Mouse (Mus musculus): Measurements from ENCODE around the gene Spryd3. TPM values are rescaled to one million over a fixed set of nuclear protein-coding genes. Genes with fewer than 3 reads are reported as not detected.

Gene Spryd3
- polyA plus RNA-seq, 1 experiment from 2014 or later = 20.9 TPM

DNA sequence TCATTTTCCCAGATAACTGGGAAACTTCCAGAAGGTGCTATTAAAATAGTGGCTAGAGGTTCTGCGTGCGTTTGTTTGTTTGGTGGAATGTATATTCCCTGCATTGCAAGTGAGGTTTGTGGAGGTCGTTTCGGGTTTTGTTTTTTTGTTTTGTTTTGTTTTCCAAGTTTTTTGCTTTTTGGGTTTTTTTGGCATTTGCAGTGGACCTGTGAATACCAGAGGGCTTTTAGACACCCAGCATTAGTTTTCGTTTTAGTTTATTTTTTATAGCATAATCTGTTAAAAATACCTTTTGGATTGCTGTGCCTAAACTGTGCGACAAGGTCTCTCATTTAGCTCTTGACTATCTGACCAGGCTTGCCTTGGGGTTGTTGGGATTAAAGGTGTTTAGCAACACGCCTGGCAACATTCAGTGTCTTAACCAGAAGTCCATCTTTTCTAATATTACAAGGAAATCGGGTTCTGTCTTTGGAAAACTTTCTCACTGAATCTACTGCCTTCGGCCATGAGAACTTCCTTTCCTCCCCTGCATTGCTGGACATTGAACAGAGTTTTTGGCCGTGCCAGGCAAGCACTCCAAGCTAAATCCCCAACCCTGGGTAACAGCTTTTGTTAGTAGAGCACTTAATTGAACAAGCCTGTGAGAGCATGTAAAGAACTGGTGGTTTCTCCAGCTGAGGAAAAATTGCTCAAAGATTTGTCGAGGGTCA lies 61.0 kb downstream of the Spryd3 start:
- H3K4me3 ChIP-seq (ENCODE audit: low read depth, low read length) = peak overlapping the region; percentile 95
- H3K9ac ChIP-seq (ENCODE audit: low read length) = peak overlapping the region; percentile 96
- no peaks in the 10 kb centered on the region for H3K9me3 ChIP-seq (replicated peaks; ENCODE audit: control insufficient read depth, low read length)
- ATAC-seq = no peak
- H3K27me3 ChIP-seq (replicated peaks; ENCODE audit: control insufficient read depth, insufficient read depth, low read length) = no peaks in the 10 kb centered on the region
- peak overlapping the region; percentile 86 for H3K4me2 ChIP-seq (ENCODE audit: low read length)
- H3K4me1 ChIP-seq (ENCODE audit: control insufficient read depth, insufficient read depth, low read length) = peaks cover 13% of the 10 kb centered on the region
- H3K36me3 ChIP-seq (ENCODE audit: control insufficient read depth, insufficient read depth, low read length) = no peaks in the 10 kb centered on the region; the same call in 1 of the 2 replicates
- no peak overlapping the region for H3K27ac ChIP-seq (ENCODE audit: low read depth, low read length)
- 11% methylated on average over 11 of the region's 11 CpGs for WGBS
- no peak for DNase-seq (ENCODE audit: low spot score)

DNA sequence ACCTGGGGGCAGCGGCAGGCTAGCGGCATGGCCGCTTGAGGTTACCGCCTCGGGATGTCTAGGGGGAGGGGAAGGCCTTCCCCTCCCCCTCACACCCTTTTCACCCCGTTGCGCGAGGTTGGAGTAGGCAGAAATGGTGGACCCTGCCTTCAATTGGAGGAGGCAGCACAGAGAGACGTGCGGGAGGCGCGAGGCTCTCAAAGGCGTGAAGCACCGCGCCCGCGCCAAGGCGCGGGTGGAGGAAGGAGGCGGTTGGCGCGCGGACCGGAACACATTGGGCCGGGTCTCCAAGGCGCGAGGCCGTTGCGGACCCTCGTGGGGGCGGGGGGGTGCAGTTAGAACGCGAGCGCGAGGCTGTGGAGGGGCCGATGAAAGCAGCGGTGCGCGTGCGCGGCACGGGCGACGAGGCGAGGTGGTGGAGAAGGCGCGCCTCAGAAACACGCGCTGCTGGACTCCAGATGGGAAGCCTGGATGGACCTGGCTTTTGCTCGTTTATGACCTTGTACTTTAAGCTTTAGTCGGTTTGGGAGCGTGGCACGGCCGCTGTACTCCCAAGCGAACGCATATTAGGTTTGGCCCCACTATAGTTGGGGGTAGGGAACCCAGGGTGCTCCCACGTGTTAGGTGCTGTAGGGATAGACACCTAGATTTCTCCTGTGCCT lies 61.8 kb downstream of the Spryd3 start:
- peak overlapping the region; percentile 86 for H3K4me2 ChIP-seq (ENCODE audit: low read length)

DNA sequence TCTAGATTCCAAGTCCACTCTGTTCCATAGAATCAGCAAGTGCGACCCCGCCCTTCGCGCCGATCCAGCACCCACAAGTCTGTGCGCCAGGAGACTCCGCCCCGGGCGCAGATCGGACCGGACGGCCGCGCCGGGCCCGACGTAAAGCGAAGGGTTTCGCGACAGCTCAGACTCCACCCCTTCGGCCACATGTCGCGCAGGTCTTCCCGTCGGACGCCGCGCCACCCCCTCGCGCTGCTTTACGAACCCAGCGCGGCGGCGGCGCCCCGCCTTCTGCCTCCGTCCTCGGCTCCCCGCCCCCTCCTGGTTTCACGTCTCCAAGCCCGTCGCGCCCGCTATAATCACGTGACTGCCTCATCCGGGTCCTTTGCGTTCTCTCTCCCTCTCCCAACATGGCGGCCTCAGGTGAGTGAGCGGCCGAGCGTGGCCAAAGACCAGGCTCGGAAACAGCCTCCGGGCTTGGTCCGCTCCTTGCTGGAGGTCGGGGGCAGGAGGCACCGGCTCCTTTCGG lies 62.4 kb downstream of the Spryd3 start, which contains the start of gene Eif4b:
TSS of gene Eif4b (plus strand) at position 215 of the 511 bp plus-strand sequence.
- peaks cover 13% of the 10 kb centered on the region for H3K4me1 ChIP-seq (ENCODE audit: control insufficient read depth, insufficient read depth, low read length)
- H3K27ac ChIP-seq (ENCODE audit: low read depth, low read length) = peak within 1 kb of the TSS; percentile 96
- WGBS = under 1% methylated on average over 58 of the region's 58 CpGs
- ATAC-seq = peak; percentile 95
- DNase-seq (ENCODE audit: low spot score) = peak; percentile 99
- no peaks in the 10 kb centered on the region for H3K27me3 ChIP-seq (replicated peaks; ENCODE audit: control insufficient read depth, insufficient read depth, low read length)
- peak within 1 kb of the TSS; percentile 96 for H3K9ac ChIP-seq (ENCODE audit: low read length)
- H3K9me3 ChIP-seq (replicated peaks; ENCODE audit: control insufficient read depth, low read length) = no peaks in the 10 kb centered on the region
- H3K36me3 ChIP-seq (ENCODE audit: control insufficient read depth, insufficient read depth, low read length) = no peaks in the 10 kb centered on the region
- H3K4me3 ChIP-seq (ENCODE audit: low read depth, low read length) = peak within 1 kb of the TSS; percentile 95
- peak within 1 kb of the TSS; percentile 86 for H3K4me2 ChIP-seq (ENCODE audit: low read length)

More for the DNA sequence above, 61.8 kb downstream of the Spryd3 start:
- Histone ChIP-seq H3K9me3 (replicated peaks; ENCODE audit: control insufficient read depth, low read length) (no peaks in the 10 kb centered on the region), H3K27ac (ENCODE audit: low read depth, low read length) (peak overlapping the region; percentile 96), H3K9ac (ENCODE audit: low read length) (peak overlapping the region; percentile 96), H3K36me3 (ENCODE audit: control insufficient read depth, insufficient read depth, low read length) (no peaks in the 10 kb centered on the region; the same call in 1 of the 2 replicates), H3K4me1 (ENCODE audit: control insufficient read depth, insufficient read depth, low read length) (peaks cover 13% of the 10 kb centered on the region), H3K27me3 (replicated peaks; ENCODE audit: control insufficient read depth, insufficient read depth, low read length) (no peaks in the 10 kb centered on the region), H3K4me3 (ENCODE audit: low read depth, low read length) (peak overlapping the region; percentile 95)
- WGBS = under 1% methylated on average over 56 of the region's 57 CpGs
- ATAC-seq (peak; percentile 45), DNase-seq (ENCODE audit: low spot score) (peak; percentile 59)

DNA sequence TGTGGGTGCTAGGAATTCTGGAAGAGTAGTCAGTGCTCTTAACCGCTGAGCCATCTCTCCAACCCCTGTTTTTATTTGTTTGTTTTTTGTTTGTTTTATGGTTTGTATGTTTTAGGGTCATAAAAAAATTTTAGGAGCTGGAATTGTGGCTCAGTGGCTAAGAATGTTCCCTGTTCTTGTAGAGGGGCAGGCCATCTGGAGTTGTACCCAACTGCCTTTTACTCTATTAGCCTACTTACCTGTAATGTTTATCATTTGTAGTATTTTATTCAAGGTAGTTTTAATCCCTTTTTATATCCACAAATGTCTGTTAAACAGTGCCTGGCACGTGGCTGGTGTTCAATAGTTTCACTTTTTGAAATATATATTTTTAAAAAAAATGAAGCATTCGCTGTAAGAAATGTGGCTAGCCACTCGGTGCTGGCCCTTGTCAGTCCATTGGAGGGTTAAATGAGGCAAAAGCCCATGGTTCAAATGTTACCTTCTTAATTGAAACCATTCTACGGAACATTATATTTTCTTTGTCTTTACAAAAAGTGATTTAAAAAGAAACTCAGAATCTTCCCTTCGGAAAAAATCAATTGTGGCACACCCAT lies 63.0 kb downstream of the Spryd3 start:
- peak overlapping the region; percentile 95 for H3K4me3 ChIP-seq (ENCODE audit: low read depth, low read length)
- H3K4me2 ChIP-seq (ENCODE audit: low read length) = peak overlapping the region; percentile 53
- H3K4me1 ChIP-seq (ENCODE audit: control insufficient read depth, insufficient read depth, low read length) = peaks cover 13% of the 10 kb centered on the region
- WGBS = 15% methylated on average over 6 of the region's 6 CpGs
- no peaks in the 10 kb centered on the region for H3K27me3 ChIP-seq (replicated peaks; ENCODE audit: control insufficient read depth, insufficient read depth, low read length)
- peak; percentile 42 for ATAC-seq
- peak overlapping the region; percentile 96; the same call in 1 of the 2 replicates for H3K27ac ChIP-seq (ENCODE audit: low read depth, low read length)
- H3K9ac ChIP-seq (ENCODE audit: low read length) = peak overlapping the region; percentile 96
- H3K9me3 ChIP-seq (replicated peaks; ENCODE audit: control insufficient read depth, low read length) = no peaks in the 10 kb centered on the region
- H3K36me3 ChIP-seq (ENCODE audit: control insufficient read depth, insufficient read depth, low read length) = no peaks in the 10 kb centered on the region
- DNase-seq (ENCODE audit: low spot score) = no peak

DNA sequence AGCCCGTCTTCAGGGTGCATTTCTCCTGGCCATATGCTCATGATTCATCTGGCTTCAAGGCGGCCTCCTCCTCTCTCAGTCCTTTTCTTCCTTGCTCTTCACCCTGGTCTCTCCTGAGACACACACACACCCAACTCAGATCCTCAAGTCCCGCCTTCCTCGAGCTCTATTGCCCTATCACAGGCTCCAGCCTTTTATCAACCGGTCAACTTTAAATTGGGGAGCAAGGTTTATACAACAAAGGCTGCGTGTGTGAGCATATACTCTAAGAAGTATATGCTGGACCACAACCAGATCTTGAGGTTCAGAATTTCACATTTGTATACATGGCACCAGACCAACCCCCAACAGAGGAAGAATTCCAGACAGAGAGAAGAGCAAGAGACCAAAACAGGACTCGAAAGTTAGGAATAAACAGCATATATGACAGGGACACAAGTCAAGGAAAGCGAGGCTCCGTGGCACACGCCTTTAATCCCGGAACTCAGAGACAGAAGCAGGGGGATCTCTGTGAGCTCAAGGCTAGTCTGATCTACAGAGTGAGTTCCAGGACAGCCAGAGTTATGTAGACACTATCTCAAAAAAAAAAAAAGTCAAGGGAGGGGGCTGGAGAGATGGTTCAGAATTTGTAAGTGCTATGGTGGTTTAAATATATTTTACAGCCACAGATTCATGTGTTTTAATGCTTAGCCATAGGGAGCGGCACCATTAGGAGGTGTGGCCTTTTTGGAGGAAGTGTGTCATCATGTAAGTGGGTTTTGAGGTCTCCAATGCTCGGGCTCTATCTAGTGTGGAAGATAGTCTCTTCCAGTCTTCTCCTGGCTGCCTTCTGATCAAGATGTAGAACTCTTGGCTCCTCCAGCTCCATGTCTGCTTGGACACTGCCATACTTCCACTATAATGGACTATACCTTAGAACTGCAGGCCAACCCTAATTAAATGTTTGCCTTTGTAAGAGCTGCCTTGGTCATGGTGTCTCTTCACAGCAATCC lies 65.3 kb downstream of the Spryd3 start:
- Histone ChIP-seq H3K36me3 (ENCODE audit: control insufficient read depth, insufficient read depth, low read length) (no peaks in the 10 kb centered on the region), H3K9me3 (replicated peaks; ENCODE audit: control insufficient read depth, low read length) (no peaks in the 10 kb centered on the region), H3K9ac (ENCODE audit: low read length) (no peak overlapping the region), H3K27ac (ENCODE audit: low read depth, low read length) (no peak overlapping the region), H3K4me2 (ENCODE audit: low read length) (no peak overlapping the region), H3K4me3 (ENCODE audit: low read depth, low read length) (no peak overlapping the region), H3K4me1 (ENCODE audit: control insufficient read depth, insufficient read depth, low read length) (peaks cover 13% of the 10 kb centered on the region), H3K27me3 (replicated peaks; ENCODE audit: control insufficient read depth, insufficient read depth, low read length) (0 out of 2 replicates have a peak, but pooled peaks cover 4% of the 10 kb centered on the region)
- DNase-seq (ENCODE audit: low spot score) (no peak), ATAC-seq (no peak)
- WGBS = 75% methylated on average over 13 of the region's 13 CpGs

Other genes starting within 250 kb of the Spryd3 start
- not detected in 2 replicates for gene Krt76, start 243.3 kb downstream of the Spryd3 start, polyA plus RNA-seq (2014; fragmentation: Nextera tagmentation; extraction: Ambion mirVana)
- gene Krt4, start 211.5 kb downstream of the Spryd3 start, polyA plus RNA-seq (2014; fragmentation: Nextera tagmentation; extraction: Ambion mirVana) = not detected in 2 replicates
- gene Krt79, start 195.9 kb downstream of the Spryd3 start, polyA plus RNA-seq (2014; fragmentation: Nextera tagmentation; extraction: Ambion mirVana) = 0.10 and 0.27 TPM in 2 replicates
- not detected in 2 replicates for gene Krt78, start 181.9 kb downstream of the Spryd3 start, polyA plus RNA-seq (2014; fragmentation: Nextera tagmentation; extraction: Ambion mirVana)
- 2.7 and 3.7 TPM in 2 replicates for gene Krt8, start 131.8 kb downstream of the Spryd3 start, polyA plus RNA-seq (2014; fragmentation: Nextera tagmentation; extraction: Ambion mirVana)
- gene Krt18, start 108.1 kb downstream of the Spryd3 start, polyA plus RNA-seq (2014; fragmentation: Nextera tagmentation; extraction: Ambion mirVana) = 5.6 and 7.1 TPM in 2 replicates
- gene Eif4b, start 62.5 kb downstream of the Spryd3 start, polyA plus RNA-seq (2014; fragmentation: Nextera tagmentation; extraction: Ambion mirVana) = 99.3 and 100 TPM in 2 replicates
- gene Tns2, start 35.8 kb downstream of the Spryd3 start, polyA plus RNA-seq (2014; fragmentation: Nextera tagmentation; extraction: Ambion mirVana) = 5.5 and 8.2 TPM in 2 replicates
- gene Igfbp6, start 8.1 kb upstream of the Spryd3 start, polyA plus RNA-seq (2014; fragmentation: Nextera tagmentation; extraction: Ambion mirVana) = 1.3 and 1.6 TPM in 2 replicates
- not detected in 2 replicates for gene Soat2, start 14.3 kb upstream of the Spryd3 start, polyA plus RNA-seq (2014; fragmentation: Nextera tagmentation; extraction: Ambion mirVana)
- gene Zfp740, start 67.0 kb upstream of the Spryd3 start, polyA plus RNA-seq (2014; fragmentation: Nextera tagmentation; extraction: Ambion mirVana) = 52.1 and 60.4 TPM in 2 replicates
- gene Csad, start 68.5 kb upstream of the Spryd3 start, polyA plus RNA-seq (2014; fragmentation: Nextera tagmentation; extraction: Ambion mirVana) = 23.3 and 25.6 TPM in 2 replicates
- gene Itgb7, start 95.7 kb upstream of the Spryd3 start, polyA plus RNA-seq (2014; fragmentation: Nextera tagmentation; extraction: Ambion mirVana) = 0.38 and 0.49 TPM in 2 replicates
- 4.0 and 5.3 TPM in 2 replicates for gene Rarg, start 121.3 kb upstream of the Spryd3 start, polyA plus RNA-seq (2014; fragmentation: Nextera tagmentation; extraction: Ambion mirVana)
- not detected in 2 replicates for gene Gm9918, start 134.3 kb upstream of the Spryd3 start, polyA plus RNA-seq (2014; fragmentation: Nextera tagmentation; extraction: Ambion mirVana)
- 43.8 and 48.8 TPM in 2 replicates for gene Mfsd5, start 143.2 kb upstream of the Spryd3 start, polyA plus RNA-seq (2014; fragmentation: Nextera tagmentation; extraction: Ambion mirVana)
- gene Espl1, start 160.0 kb upstream of the Spryd3 start, polyA plus RNA-seq (2014; fragmentation: Nextera tagmentation; extraction: Ambion mirVana) = 11.5 and 13.5 TPM in 2 replicates
- gene Pfdn5, start 189.9 kb upstream of the Spryd3 start, polyA plus RNA-seq (2014; fragmentation: Nextera tagmentation; extraction: Ambion mirVana) = 509 and 642 TPM in 2 replicates
- 90.9 and 108 TPM in 2 replicates for gene Myg1, start 195.5 kb upstream of the Spryd3 start, polyA plus RNA-seq (2014; fragmentation: Nextera tagmentation; extraction: Ambion mirVana)
- 43.2 and 48.2 TPM in 2 replicates for gene Aaas, start 214.5 kb upstream of the Spryd3 start, polyA plus RNA-seq (2014; fragmentation: Nextera tagmentation; extraction: Ambion mirVana)
- 0.33 and 0.39 TPM in 2 replicates for gene Sp7, start 230.9 kb upstream of the Spryd3 start, polyA plus RNA-seq (2014; fragmentation: Nextera tagmentation; extraction: Ambion mirVana)

Data from forebrain, embryonic 14.5 days (tissue).